Mouse (Mus musculus): ENCODE results near the gene Aspg.

- no peak for TF ChIP-seq CTCF (IDR thresholded peaks at IDR 0.05; ENCODE audit: borderline replicate concordance, insufficient read depth, low read depth, low read length)
- no peak for TF ChIP-seq POLR2A (IDR thresholded peaks at IDR 0.05; ENCODE audit: borderline replicate concordance, insufficient read depth, low read length)
Measured at GRCm38 (mm10) chr12:112111323-112111722, 4.8 kb downstream of the Aspg start.
